Mouse (Mus musculus) hindbrain, embryonic 13.5 days (tissue): ENCODE measurements around the gene Rps7. TPM values are rescaled to one million over a fixed set of nuclear protein-coding genes. Genes with fewer than 3 reads are reported as not detected.
A peak's percentile ranks its signal among the peaks of the same experiment; 100 is the strongest.

Source experiments
- ATAC-seq: fragments of 200-750 bp; cut with Nextera tagmentation; 2 replicates; pipeline ENCODE4 v1.8.0; 2017; ENCODE audit warnings: moderate TSS enrichment; ENCODE audit not compliant: low FRiP score
- H3K27ac ChIP-seq: fragments of 300-500 bp; sonication (generic); 2 replicates; pipeline ENCODE4 v1.5.1; 2015; ENCODE audit warnings: inconsistent platforms, mild to moderate bottlenecking, moderate library complexity
- H3K27me3 ChIP-seq: fragments of 300-500 bp; sonication (generic); 2 replicates; pipeline ENCODE4 v1.6.1; 2015; ENCODE audit warnings: mild to moderate bottlenecking, inconsistent platforms
- H3K36me3 ChIP-seq: fragments of 300-500 bp; sonication (generic); 2 replicates; pipeline ENCODE4 v1.6.1; 2015; ENCODE audit warnings: mild to moderate bottlenecking, inconsistent platforms
- H3K4me1 ChIP-seq: fragments of 300-500 bp; sonication (generic); replicated peaks from 2 replicates; pipeline ENCODE4 v1.6.1; 2015; ENCODE audit warnings: inconsistent platforms
- H3K4me2 ChIP-seq: fragments of 300-500 bp; sonication (generic); 2 replicates; pipeline ENCODE4 v1.6.1; 2015; ENCODE audit warnings: inconsistent platforms, mild to moderate bottlenecking, moderate library complexity
- H3K4me3 ChIP-seq: fragments of 300-500 bp; sonication (generic); 2 replicates; pipeline ENCODE4 v1.5.1; 2015; ENCODE audit warnings: mild to moderate bottlenecking, inconsistent platforms
- H3K9ac ChIP-seq: fragments of 300-500 bp; sonication (generic); 2 replicates; pipeline ENCODE4 v1.6.1; 2015; ENCODE audit warnings: mild to moderate bottlenecking, inconsistent platforms
- H3K9me3 ChIP-seq: fragments of 300-500 bp; sonication (generic); 2 replicates; pipeline ENCODE4 v1.6.1; 2016; ENCODE audit warnings: inconsistent platforms
- WGBS: fragments of 180-500 bp; shearing (Covaris S2); methylation state at CpG from one replicate; pipeline ENCODE4 v1.1.7; 2015; 5-methylcytosine and 5-hydroxymethylcytosine counted together
- polyA plus RNA-seq: library from polyadenylated mRNA; unstranded; fragments of >200 nt; fragmentation: Nextera tagmentation; extraction: Ambion mirVana; gene quantifications from 2 replicates; pipeline ENCODE4 v1.2.1, GENCODE M21; 2015

Rps7 gene
- polyA plus RNA-seq, 1 experiment from 2014 or later: 548 TPM

DNA sequence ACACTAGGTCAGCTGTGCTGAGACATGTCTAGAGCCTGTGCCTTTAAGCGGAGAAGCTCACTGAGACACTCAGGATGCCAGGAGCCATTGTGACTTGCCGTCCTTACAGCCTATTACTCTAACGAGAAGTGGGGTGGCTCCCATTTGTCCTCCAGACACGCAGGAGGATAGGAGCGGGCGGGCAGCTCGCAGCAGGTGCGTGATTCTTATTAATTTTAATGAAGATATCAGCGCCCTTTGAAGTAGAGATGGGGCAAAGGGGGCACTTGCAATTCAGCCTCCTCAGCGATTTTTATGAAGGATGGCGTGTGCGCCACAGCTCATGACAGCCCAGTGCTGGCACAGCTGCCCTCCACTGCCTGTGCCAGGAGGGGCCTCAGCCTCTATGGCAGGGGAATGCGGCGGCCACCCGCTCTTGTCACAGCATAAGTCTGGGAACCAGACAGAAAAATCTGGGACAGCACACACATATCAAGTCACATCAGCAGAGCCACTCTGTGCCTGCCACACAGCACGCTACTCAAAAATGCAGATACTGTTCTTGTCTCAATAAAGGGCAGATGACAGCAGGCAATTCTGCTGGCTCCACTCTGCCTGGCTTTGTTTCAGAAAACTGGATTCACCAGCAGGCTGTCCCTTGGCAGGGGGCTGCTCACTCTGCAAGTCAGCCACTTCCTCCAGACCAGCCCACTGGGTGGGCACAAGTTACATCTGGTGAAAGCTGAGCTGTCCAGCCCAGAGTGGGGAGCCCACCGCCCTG, 28.0 kb downstream of the Rps7 start:
- ATAC-seq: peak; percentile 88
- Histone ChIP-seq H3K4me2 (peak overlapping the region; percentile 43), H3K27ac (peak overlapping the region; percentile 90), H3K9me3 (no peaks in the 10 kb centered on the region), H3K27me3 (no peaks in the 10 kb centered on the region), H3K4me1 (peaks cover 21% of the 10 kb centered on the region), H3K9ac (peak overlapping the region; percentile 60), H3K36me3 (no peaks in the 10 kb centered on the region), H3K4me3 (peak overlapping the region; percentile 19)
- WGBS: 34% methylated on average over 17 of the region's 17 CpGs

DNA sequence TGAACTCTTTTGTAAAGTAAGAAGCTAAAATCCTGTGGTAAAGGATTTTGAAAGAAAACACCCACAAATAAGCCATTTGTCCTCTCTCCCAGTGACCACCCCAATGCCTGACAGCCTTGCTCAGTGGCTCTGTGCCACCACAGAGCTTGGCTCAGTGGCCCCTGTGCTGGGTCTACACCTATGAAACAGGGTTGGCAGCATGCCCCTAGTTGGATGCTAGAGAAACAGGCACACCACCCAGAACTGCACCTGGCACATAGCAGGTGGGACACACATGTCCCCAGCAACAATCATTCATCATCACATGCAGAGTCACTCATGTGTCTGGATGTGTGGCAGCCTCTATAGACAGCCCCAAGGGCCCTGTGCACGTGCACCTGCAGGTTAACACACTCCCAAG, 32.3 kb downstream of the Rps7 start:
- Histone ChIP-seq H3K9me3 (no peaks in the 10 kb centered on the region), H3K27ac (no peak overlapping the region), H3K27me3 (no peaks in the 10 kb centered on the region), H3K4me3 (no peak overlapping the region), H3K4me1 (peaks cover 30% of the 10 kb centered on the region), H3K9ac (no peak overlapping the region), H3K4me2 (no peak overlapping the region), H3K36me3 (no peaks in the 10 kb centered on the region)
- ATAC-seq: no peak
- WGBS: 61% methylated on average over 1 of the region's 1 CpGs

DNA sequence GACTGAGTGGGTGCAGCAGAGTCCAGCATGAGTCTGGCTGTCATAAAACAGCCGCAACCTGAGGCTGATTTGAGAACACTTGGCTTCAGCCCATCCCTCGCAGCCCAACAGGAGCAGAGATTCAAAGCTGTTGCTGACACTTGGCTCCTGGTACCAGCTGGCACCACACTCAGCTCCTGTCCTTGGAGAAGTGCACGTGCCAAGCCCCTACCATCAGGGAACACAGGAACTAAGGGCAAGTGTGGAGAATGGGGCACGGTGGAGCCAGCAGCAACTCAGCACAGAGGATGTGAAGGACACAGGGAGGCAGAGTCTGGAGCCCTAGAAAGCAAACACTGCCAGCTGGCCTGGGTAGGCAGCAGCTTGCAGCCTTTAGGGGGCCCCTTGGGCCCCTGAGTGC, 33.5 kb downstream of the Rps7 start:
- Histone ChIP-seq H3K27me3 (no peaks in the 10 kb centered on the region), H3K9me3 (no peaks in the 10 kb centered on the region), H3K4me2 (no peak overlapping the region), H3K27ac (0 out of 2 replicates have a peak overlapping the region, but pooled peaks have one; percentile 30), H3K4me1 (peaks cover 22% of the 10 kb centered on the region), H3K4me3 (no peak overlapping the region), H3K9ac (no peak overlapping the region), H3K36me3 (no peaks in the 10 kb centered on the region)
- 24% methylated on average over 4 of the region's 4 CpGs for WGBS
- 0 out of 2 replicates have a peak, but pooled peaks have one; percentile 47 for ATAC-seq

DNA sequence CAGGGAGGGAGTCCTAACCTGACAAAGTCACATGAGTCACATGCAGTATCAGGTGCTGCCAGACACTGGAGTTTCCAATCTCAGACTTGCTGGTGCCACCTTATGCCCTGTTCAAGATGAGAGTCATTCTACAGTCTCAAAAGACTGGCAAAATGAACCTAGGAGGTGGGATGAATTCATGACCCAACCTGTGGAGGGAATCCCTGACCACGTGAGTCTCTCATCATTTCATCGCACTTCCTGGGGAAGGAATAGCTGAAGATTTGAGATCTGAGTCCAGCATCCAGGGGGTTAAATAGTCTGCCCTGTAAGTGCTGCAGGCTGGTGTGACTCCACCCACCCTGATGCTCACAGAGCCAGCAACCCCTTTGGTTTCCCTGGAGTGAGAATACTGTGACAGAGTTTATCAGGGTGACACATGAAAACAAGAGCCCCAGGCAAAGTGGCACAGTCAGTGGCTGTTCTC, 37.2 kb downstream of the Rps7 start:
- no peak for ATAC-seq
- WGBS: 64% methylated on average over 2 of the region's 2 CpGs
- Histone ChIP-seq H3K4me2 (no peak overlapping the region), H3K4me1 (peaks cover 17% of the 10 kb centered on the region), H3K27ac (peak overlapping the region; percentile 30; the same call in 1 of the 2 replicates), H3K4me3 (no peak overlapping the region), H3K9ac (no peak overlapping the region), H3K27me3 (no peaks in the 10 kb centered on the region), H3K9me3 (no peaks in the 10 kb centered on the region), H3K36me3 (no peaks in the 10 kb centered on the region)

DNA sequence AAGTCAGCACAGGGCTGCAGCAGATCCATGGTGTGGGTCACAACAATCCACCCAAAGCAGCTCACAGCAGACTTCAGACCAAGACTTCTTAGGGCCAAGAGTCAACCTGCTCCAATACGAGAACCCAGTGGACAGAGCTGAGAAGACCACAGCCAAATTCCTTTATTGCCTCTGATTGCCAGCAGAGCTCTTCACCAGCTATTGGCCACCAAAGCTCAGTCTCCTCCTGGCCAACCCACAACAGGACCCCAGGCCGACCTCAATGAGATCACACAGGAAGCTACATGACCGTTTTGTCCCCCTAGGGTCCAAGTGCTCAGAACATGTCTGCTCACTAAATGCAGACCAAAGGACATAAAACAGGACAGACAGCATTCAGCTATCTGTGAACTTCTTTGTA, 37.6 kb downstream of the Rps7 start:
- Histone ChIP-seq H3K27me3 (no peaks in the 10 kb centered on the region), H3K4me2 (no peak overlapping the region), H3K4me1 (peaks cover 18% of the 10 kb centered on the region), H3K9ac (no peak overlapping the region), H3K9me3 (no peaks in the 10 kb centered on the region), H3K4me3 (no peak overlapping the region), H3K36me3 (no peaks in the 10 kb centered on the region), H3K27ac (peak overlapping the region; percentile 35; the same call in 1 of the 2 replicates)
- ATAC-seq: no peak
- 71% methylated on average over 3 of the region's 3 CpGs for WGBS

DNA sequence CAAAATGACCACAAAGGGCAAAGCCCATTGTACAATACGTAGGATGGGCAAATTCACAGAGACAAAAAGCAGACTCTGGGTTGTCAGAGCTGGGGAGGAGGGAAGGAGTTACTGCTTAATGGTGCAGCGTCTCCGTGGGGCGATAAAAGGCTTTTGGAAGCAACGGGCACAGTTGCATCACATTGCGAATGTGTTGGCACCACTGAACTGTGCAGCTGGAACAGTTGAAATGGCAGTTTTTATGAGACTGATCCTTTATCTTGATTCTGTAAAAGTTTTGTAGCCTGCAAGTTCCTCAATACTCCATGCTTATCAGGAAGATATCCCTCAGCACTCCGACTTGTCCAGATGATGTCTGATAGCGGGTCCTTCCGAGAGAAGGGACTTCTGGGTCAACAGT, 38.1 kb downstream of the Rps7 start:
- no peak overlapping the region for H3K27ac ChIP-seq
- no peaks in the 10 kb centered on the region for H3K27me3 ChIP-seq
- H3K9ac ChIP-seq: no peak overlapping the region
- ATAC-seq: no peak
- H3K36me3 ChIP-seq: no peaks in the 10 kb centered on the region
- H3K4me2 ChIP-seq: no peak overlapping the region
- 81% methylated on average over 9 of the region's 9 CpGs for WGBS
- no peak overlapping the region for H3K4me3 ChIP-seq
- peaks cover 23% of the 10 kb centered on the region for H3K4me1 ChIP-seq
- H3K9me3 ChIP-seq: no peaks in the 10 kb centered on the region

DNA sequence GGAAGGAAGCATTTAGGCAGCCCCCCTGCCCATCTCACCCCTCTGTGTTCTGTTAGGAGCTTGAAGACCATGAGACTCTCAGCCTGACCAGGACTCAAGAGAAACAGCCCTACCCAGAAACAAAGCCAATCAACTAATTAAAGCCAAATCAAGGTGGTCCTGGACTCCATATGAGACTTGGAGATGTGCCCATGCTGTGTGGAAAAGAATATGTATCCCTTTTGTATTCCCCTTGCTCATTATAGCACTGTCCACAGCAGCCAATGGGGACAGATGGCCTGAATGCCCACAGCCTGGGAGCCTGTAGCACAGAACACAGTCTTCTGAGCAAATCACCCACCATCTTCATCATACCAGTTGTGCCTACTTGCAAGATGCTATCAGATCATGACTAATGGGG, 38.9 kb downstream of the Rps7 start:
- Histone ChIP-seq H3K27ac (no peak overlapping the region), H3K9me3 (no peaks in the 10 kb centered on the region), H3K36me3 (no peaks in the 10 kb centered on the region), H3K4me3 (no peak overlapping the region), H3K4me1 (peaks cover 17% of the 10 kb centered on the region), H3K4me2 (no peak overlapping the region), H3K27me3 (no peaks in the 10 kb centered on the region), H3K9ac (no peak overlapping the region)
- ATAC-seq: no peak

DNA sequence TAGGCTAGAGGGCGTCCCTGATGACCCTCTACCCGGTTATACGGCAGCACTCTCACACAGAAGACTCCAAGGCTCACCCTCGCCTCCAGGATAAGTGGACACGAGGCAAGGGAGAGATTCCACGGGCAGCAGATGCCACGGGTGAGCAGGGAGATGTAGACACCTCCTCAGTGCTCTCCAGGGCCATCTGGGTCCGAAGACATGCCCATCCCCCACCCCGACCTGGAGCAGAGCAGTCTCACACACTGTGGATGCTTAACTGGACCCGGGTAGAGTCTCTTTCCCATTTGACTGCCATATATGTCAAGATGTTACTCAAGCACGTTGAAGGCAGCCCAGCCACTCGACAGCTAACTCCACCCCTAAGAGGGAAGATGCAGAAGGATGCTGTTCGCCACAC, 45.3 kb downstream of the Rps7 start:
- H3K9me3 ChIP-seq: no peaks in the 10 kb centered on the region
- H3K4me1 ChIP-seq: peaks cover 37% of the 10 kb centered on the region
- no peak overlapping the region for H3K4me2 ChIP-seq
- H3K4me3 ChIP-seq: no peak overlapping the region
- peak overlapping the region; percentile 77 for H3K27ac ChIP-seq
- 55% methylated on average over 13 of the region's 13 CpGs for WGBS
- no peak overlapping the region for H3K9ac ChIP-seq
- H3K36me3 ChIP-seq: no peaks in the 10 kb centered on the region
- H3K27me3 ChIP-seq: no peaks in the 10 kb centered on the region
- no peak for ATAC-seq

DNA sequence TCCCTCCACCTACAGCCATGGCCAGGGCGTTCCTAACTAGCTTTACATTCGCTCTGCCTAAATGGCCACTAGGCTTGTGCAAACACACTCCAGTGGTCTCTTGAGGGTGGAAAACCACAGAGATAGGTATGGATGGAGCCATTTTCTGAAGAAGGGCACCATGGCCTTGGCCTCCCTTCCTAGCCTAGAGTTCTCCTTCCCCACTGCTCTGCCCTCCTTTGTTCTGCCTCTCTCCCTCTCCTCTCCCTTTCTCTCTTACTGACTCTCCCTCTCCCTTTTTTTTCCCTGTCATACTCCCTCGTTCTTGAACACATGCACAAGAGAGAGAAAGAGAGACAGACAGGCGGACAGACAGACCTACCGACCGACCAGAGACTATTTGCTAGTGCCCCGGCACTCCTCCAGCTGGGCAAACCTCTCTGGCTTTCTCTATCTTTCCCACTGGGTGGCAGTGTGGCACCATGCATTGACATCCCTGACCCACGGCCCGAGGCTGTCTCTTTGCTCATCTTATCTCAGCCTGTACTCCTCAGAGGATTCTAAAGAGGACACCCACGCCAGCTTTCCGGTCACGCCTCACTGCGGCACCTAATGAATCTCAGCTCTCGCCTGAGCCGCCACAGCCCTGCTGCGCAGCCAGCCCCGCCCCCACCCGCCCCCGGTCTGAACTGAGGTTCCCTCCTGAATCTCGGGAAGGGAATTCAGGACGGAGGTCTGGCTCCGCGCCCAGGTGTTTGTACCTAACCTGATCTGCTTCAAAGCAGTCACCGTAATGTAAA, 46.5 kb downstream of the Rps7 start:
- 10% methylated on average over 24 of the region's 24 CpGs for WGBS
- H3K4me2 ChIP-seq: peak overlapping the region; percentile 58
- H3K36me3 ChIP-seq: no peaks in the 10 kb centered on the region
- H3K27ac ChIP-seq: peak overlapping the region; percentile 77
- peaks cover 37% of the 10 kb centered on the region for H3K4me1 ChIP-seq
- no peaks in the 10 kb centered on the region for H3K27me3 ChIP-seq
- H3K4me3 ChIP-seq: peak overlapping the region; percentile 36
- peak; percentile 94 for ATAC-seq
- H3K9me3 ChIP-seq: no peaks in the 10 kb centered on the region
- peak overlapping the region; percentile 70 for H3K9ac ChIP-seq

DNA sequence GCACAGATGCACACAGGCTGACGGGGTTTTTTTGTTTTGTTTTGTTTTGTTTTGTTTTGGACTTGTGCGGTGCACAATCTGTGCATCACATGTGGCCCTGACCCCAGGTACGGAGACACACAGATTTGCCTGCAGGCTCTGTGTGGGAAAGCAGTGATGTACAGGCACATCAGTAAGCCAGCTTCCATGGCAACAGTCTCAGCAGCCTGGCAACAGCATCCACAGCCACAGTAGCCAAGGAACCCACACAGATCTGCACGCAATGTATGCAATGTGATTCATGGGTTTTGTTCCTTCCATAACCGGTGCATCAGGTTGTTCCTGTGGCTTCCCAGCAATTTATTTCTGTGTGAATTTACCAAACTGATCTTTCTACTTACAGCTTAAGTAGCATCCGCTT, 47.8 kb downstream of the Rps7 start:
- Histone ChIP-seq H3K36me3 (no peaks in the 10 kb centered on the region), H3K27me3 (no peaks in the 10 kb centered on the region), H3K9ac (0 out of 2 replicates have a peak overlapping the region, but pooled peaks have one; percentile 53), H3K27ac (peak overlapping the region; percentile 77), H3K4me3 (no peak overlapping the region), H3K4me2 (no peak overlapping the region), H3K9me3 (no peaks in the 10 kb centered on the region), H3K4me1 (peaks cover 35% of the 10 kb centered on the region)
- 0 out of 2 replicates have a peak, but pooled peaks have one; percentile 37 for ATAC-seq
- 45% methylated on average over 6 of the region's 6 CpGs for WGBS

DNA sequence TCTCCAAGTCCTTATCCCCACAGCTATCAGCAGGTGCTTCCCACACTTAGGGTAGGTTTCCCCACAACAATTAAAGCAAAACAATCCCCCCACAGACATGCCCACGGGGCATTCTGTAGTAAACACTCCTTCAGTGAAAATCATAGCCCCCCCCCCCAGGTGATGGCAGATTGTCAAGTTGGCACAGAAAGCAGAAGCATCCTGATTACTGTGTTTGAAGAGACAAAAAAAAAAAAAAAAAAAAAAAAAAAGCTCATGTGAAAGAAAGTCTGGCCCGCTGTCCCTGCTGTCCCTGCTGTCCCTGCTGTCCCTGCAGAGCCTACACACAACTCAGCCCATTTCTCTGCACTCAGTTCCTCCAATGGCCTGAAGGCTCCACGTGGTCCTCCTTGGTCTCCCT, 51.7 kb downstream of the Rps7 start:
- no peaks in the 10 kb centered on the region for H3K9me3 ChIP-seq
- no peak for ATAC-seq
- H3K4me3 ChIP-seq: no peak overlapping the region
- WGBS: 65% methylated on average over 3 of the region's 3 CpGs
- H3K27me3 ChIP-seq: no peaks in the 10 kb centered on the region
- no peak overlapping the region for H3K9ac ChIP-seq
- no peak overlapping the region for H3K27ac ChIP-seq
- H3K4me2 ChIP-seq: no peak overlapping the region
- no peaks in the 10 kb centered on the region for H3K36me3 ChIP-seq
- peaks cover 14% of the 10 kb centered on the region for H3K4me1 ChIP-seq

DNA sequence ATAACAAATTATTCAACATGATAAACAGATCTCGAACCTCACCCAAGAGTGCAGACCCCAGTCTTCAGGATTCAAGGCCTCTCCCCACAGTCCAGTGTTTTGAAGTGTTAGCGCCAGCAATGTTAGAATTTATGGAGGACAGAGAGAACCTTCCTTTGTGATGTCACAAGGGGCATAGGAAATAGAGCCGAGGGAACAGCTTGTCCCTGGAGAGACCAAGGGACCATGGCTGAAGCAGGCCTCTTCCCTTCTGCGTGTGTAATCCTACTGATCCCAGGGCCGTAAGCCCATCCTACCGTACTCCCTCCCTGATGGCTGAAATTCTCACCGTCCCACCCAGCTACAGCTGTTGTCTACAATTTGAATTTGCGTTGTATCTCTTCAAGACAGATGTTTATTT, 53.3 kb downstream of the Rps7 start, which contains the start of gene Allc:
Gene Allc, minus strand, starts transcription at position 101 of the 400 bp plus-strand sequence.
- Histone ChIP-seq H3K4me3 (no peak within 1 kb of the TSS), H3K27me3 (no peaks in the 10 kb centered on the region), H3K9me3 (no peaks in the 10 kb centered on the region), H3K36me3 (no peaks in the 10 kb centered on the region), H3K9ac (no peak within 1 kb of the TSS), H3K27ac (no peak within 1 kb of the TSS), H3K4me1 (no peaks in the 10 kb centered on the region; the same call in 1 of the 2 replicates), H3K4me2 (no peak within 1 kb of the TSS)
- 88% methylated on average over 8 of the region's 8 CpGs for WGBS
- no peak for ATAC-seq
